Comparison of ENCODE assay signal across 11 mouse cellular contexts in the genomic region with DNA sequence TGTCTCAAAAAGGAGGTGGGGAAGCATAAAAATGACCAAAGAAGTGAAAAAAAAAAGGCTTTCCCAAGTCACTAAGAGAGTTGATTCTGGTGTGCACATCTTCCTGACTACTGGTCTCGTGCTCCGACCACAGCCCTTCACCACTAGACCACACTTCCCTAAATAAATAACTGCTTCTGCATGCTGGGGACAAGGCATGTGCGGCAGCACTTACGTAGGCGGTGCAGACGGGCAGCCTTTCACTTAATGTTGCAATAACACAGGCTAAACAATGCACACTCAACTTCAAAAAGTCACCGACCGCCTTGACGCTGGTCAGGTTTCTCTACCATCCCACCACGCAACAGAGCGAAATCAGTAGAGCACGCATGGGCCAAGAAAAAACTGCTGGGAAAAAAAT. TPM values are rescaled to one million over a fixed set of nuclear protein-coding genes. Genes with fewer than 3 reads are reported as not detected.
DNase-seq lines count a peak whose midpoint lies in the region; ATAC-seq and TF ChIP-seq lines count a peak whose summit lies in the region.
"Had no signal": no experiment of that assay in that cellular context is flagged by ENCODE, and none has a peak within 500 bp of the region (broad histone marks: within the 10 kb centered on the region; RNA-seq: fewer than 3 reads in every experiment).

No protein-coding gene starts in this region.

- no peak overlapping the region for H3K4me3 ChIP-seq in lung, postnatal 0 days (ENCODE audit: low read depth, low read length)
- no peak overlapping the region for H3K4me3 ChIP-seq in lung, adult 2 months (replicated peaks; ENCODE audit: extremely low read depth, low read depth, low read length)
- no peak overlapping the region for H3K4me3 ChIP-seq in cerebellum, adult 2 months (replicated peaks; ENCODE audit: insufficient read depth, low read depth, low read length)
- H3K4me3 ChIP-seq: embryonic facial prominence, embryonic 10.5 days; hindbrain, embryonic 15.5 days; limb, embryonic 13.5 days had no signal

- peak; percentile 82 for DNase-seq in lung, postnatal 0 days (ENCODE audit: low spot score)
- no peak for DNase-seq in lung, adult 2 months
- peak; percentile 25 for DNase-seq in brain, adult 2 months (ENCODE audit: low read depth, low spot score)
- DNase-seq in lung, postnatal 25 days (ENCODE audit: low spot score) = peak; percentile 76
- no peak for DNase-seq in cerebellum, adult 2 months
- no peak for DNase-seq in left cerebral cortex, postnatal 36 days (ENCODE audit: low spot score in 2 of 2)
- no peak for DNase-seq in frontal cortex, adult 2 months (ENCODE audit: extremely low spot score in 1 of 2, low spot score in 1 of 2)
- DNase-seq: thymus, adult 18-20 months had no signal

- no peak for TF ChIP-seq CTCF in lung, postnatal 0 days (IDR thresholded peaks at IDR 0.05)
- TF ChIP-seq CTCF in lung, adult 2 months (IDR thresholded peaks at IDR 0.05; ENCODE audit: insufficient read depth, low read length) = no peak
- no peak for TF ChIP-seq CTCF in cerebellum, adult 2 months (IDR thresholded peaks at IDR 0.05; ENCODE audit: borderline replicate concordance, insufficient read depth, low read depth, low read length)

- no peaks in the 10 kb centered on the region for H3K36me3 ChIP-seq in lung, postnatal 0 days (ENCODE audit: insufficient read depth, low read length)
- H3K36me3 ChIP-seq: embryonic facial prominence, embryonic 10.5 days; hindbrain, embryonic 15.5 days; limb, embryonic 13.5 days had no signal

- H3K27me3 ChIP-seq in lung, postnatal 0 days (replicated peaks; ENCODE audit: insufficient read depth, low read length) = no peaks in the 10 kb centered on the region
- no peaks in the 10 kb centered on the region for H3K27me3 ChIP-seq in cerebellum, adult 2 months (ENCODE audit: control insufficient read depth, insufficient read depth, low read length)
- H3K27me3 ChIP-seq: hindbrain, embryonic 15.5 days had no signal

- H3K9ac ChIP-seq in lung, postnatal 0 days (replicated peaks; ENCODE audit: low read depth) = no peak overlapping the region
- H3K9ac ChIP-seq: hindbrain, embryonic 15.5 days; limb, embryonic 13.5 days had no signal

- no peak overlapping the region for H3K27ac ChIP-seq in lung, postnatal 0 days (ENCODE audit: low read length)
- H3K27ac ChIP-seq in cerebellum, adult 2 months (ENCODE audit: insufficient read depth, low read length) = no peak overlapping the region
- H3K27ac ChIP-seq: embryonic facial prominence, embryonic 10.5 days; hindbrain, embryonic 15.5 days; limb, embryonic 13.5 days had no signal

- no peak overlapping the region for H3K4me2 ChIP-seq in lung, postnatal 0 days (replicated peaks; ENCODE audit: low read depth, low read length)
- H3K4me2 ChIP-seq: hindbrain, embryonic 15.5 days; limb, embryonic 13.5 days had no signal

- TF ChIP-seq POLR2A in lung, adult 2 months (IDR thresholded peaks at IDR 0.05; ENCODE audit: borderline replicate concordance, extremely low read depth, low read depth, low read length) = no peak
- TF ChIP-seq POLR2A in cerebellum, adult 2 months (IDR thresholded peaks at IDR 0.05; ENCODE audit: borderline replicate concordance, insufficient read depth, low read length) = no peak

- WGBS in lung, postnatal 0 days = 63% methylated on average over 12 of the region's 12 CpGs
- whole genome bisulfite sequencing in lung, adult 2 months = 50% methylated on average over 12 of the region's 12 CpGs
- WGBS in cerebellum, adult 2 months = 94% methylated on average over 12 of the region's 12 CpGs

- no peak for ATAC-seq in lung, postnatal 0 days

- H3K4me1 ChIP-seq in lung, postnatal 0 days (ENCODE audit: insufficient read depth, low read depth, low read length) = peaks cover 15% of the 10 kb centered on the region; the same call in 1 of the 2 replicates
- H3K4me1 ChIP-seq in lung, adult 2 months (ENCODE audit: control insufficient read depth, insufficient read depth, low read length) = peaks cover 9% of the 10 kb centered on the region
- H3K4me1 ChIP-seq in cerebellum, adult 2 months (ENCODE audit: control insufficient read depth, insufficient read depth, low read length) = no peaks in the 10 kb centered on the region

- TF ChIP-seq EP300 in lung, postnatal 0 days (IDR thresholded peaks at IDR 0.05) = peak; percentile 72

- intact Hi-C loops in left cerebral cortex, postnatal 36 days (cut with DNase I) = no loop called here

- H3K9me3 ChIP-seq in lung, postnatal 0 days (ENCODE audit: low read length) = no peaks in the 10 kb centered on the region
- H3K9me3 ChIP-seq: embryonic facial prominence, embryonic 10.5 days; hindbrain, embryonic 15.5 days; limb, embryonic 13.5 days had no signal

RNA-seq across cellular contexts. Expression of gene Fos, which starts 5.0 kb away (rescaled TPM):
- 30.8 and 33.8 TPM in 2 replicates for polyA plus RNA-seq in lung, postnatal 0 days (2015; fragmentation: Nextera tagmentation; extraction: Ambion mirVana)
- polyA plus RNA-seq in lung, adult 2 months (2012; rRNA removed) = 37.8 and 55.0 TPM in 2 replicates
- 16.6 and 22.4 TPM in 2 replicates for polyA plus RNA-seq in cerebellum, adult 2 months (2012; rRNA removed)
- 10 to 100 TPM; 21.9 to 74.3 TPM for total RNA-seq in left cerebral cortex, postnatal 36 days (2021)
- 38.0 and 106 TPM in 2 replicates for polyA plus RNA-seq in frontal cortex, adult 2 months (2012; rRNA removed)

Comparison
In these comparisons a context has a peak if more than half of its experiments do, and no peak if none do; other contexts are left out.
1. DNase-seq: peak in lung, postnatal 0 days (single experiment), brain, adult 2 months (single experiment) and lung, postnatal 25 days (single experiment); none in lung, adult 2 months (single experiment), cerebellum, adult 2 months (0 of 2), left cerebral cortex, postnatal 36 days (0 of 2) and frontal cortex, adult 2 months (0 of 2).